Mouse (Mus musculus): ENCODE data around the gene Mettl9. TPM values are rescaled to one million over a fixed set of nuclear protein-coding genes. Genes with fewer than 3 reads are reported as not detected.

Gene Mettl9
- total and polyA plus RNA-seq, 3 experiments: 25.8 to 75.0 (median 44.3) TPM

DNA sequence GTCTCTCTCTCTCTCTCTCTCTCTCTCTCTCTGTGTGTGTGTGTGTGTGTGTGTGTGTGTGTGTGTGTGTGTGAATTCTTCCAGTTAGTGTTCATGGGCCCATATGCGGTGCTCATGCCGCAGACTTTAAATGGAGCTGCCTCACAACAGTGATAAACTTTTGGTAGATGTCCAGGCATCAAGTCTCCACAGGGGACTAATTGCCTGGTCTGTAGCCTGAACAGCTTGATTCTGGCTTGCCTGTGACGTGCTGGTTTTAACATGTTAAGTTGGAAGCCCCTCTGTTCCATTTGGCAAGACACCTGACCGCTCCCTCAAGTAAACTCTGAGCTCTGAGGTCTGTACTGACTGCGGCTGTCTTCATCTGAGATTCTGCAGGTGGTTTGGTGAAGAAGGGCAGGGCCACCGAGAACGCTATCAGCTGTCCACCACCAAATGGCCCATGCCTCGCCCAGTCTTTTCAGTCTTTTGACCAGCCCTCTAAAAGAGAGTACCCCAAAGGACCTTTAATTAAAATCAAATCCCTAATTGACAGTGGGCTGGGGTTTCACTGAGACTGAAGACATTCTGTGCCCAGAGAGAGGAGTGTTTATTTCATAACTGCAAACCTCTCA, 50.7 kb downstream of the Mettl9 start:
- Histone ChIP-seq H3K4me3 (replicated peaks in 1 of 3; ENCODE audit: low read depth in 2 of 3, low read length in 2 of 3, poor library complexity in 1 of 3) (no peak overlapping the region), H3K9me3 (replicated peaks; ENCODE audit: low read length) (no peaks in the 10 kb centered on the region), H3K27ac (ENCODE audit: insufficient read depth, low read depth) (no peak overlapping the region), H3K9ac (ENCODE audit: insufficient read depth, low read depth) (no peak overlapping the region), H3K4me2 (ENCODE audit: insufficient read depth, low read depth, poor library complexity, severe bottlenecking) (no peak overlapping the region), H3K4me1 (ENCODE audit: control insufficient read depth in 1 of 2, insufficient read depth in 2 of 2) (peaks cover 0 to 5% of the 10 kb centered on the region in 2 experiments; a peak in 2 of 4 replicates), H3K79me2 (replicated peaks; ENCODE audit: control insufficient read depth, extremely low read depth, insufficient read depth, poor library complexity, severe bottlenecking) (no peaks in the 10 kb centered on the region), H3K27me3 (replicated peaks) (no peaks in the 10 kb centered on the region), H3K36me3 (replicated peaks in 1 of 2; ENCODE audit: control insufficient read depth in 1 of 2, insufficient read depth in 1 of 2, low read length in 1 of 2) (peaks cover 0 to 3% of the 10 kb centered on the region in 2 experiments)
- dilution Hi-C loops (cut with MboI; ENCODE audit: extremely low pct_ligation_motif_present, extremely low pct_unique_long_range_greater_than_20kb, low sequenced_read_pairs): no loop called here
- TF ChIP-seq SIN3A (IDR thresholded peaks at IDR 0.05; ENCODE audit: low read length) (no peak), HCFC1 (IDR thresholded peaks at IDR 0.05; ENCODE audit: low read depth, low read length) (no peak), EP300 (IDR thresholded peaks at IDR 0.05; ENCODE audit: low read length) (no peak), JUN (IDR thresholded peaks at IDR 0.05; ENCODE audit: insufficient read depth, low read depth, low read length) (no peak), CHD1 (IDR thresholded peaks at IDR 0.05; ENCODE audit: low read depth, low read length) (no peak), PAX5 (IDR thresholded peaks at IDR 0.05; ENCODE audit: low read length) (no peak), IRF4 (IDR thresholded peaks at IDR 0.05; ENCODE audit: low read depth, low read length) (no peak), ZC3H11A (IDR thresholded peaks at IDR 0.05; ENCODE audit: low read depth, low read length) (no peak), MAX (IDR thresholded peaks at IDR 0.05; ENCODE audit: low read length) (no peak), JUND (conservative IDR thresholded peaks at IDR 0.05; ENCODE audit: low read depth, low read length) (no peak), MAFK (IDR thresholded peaks at IDR 0.05; ENCODE audit: insufficient replicate concordance, low read length) (no peak), ETS1 (conservative IDR thresholded peaks at IDR 0.05; ENCODE audit: low read depth, low read length) (no peak), ELF1 (IDR thresholded peaks at IDR 0.05; ENCODE audit: low read depth, low read length) (no peak), MYC (IDR thresholded peaks at IDR 0.05; ENCODE audit: low read depth, low read length) (no peak), MAZ (IDR thresholded peaks at IDR 0.05; ENCODE audit: low read depth, low read length) (no peak), BHLHE40 (IDR thresholded peaks at IDR 0.05; ENCODE audit: low read depth, low read length) (no peak)
- in situ Hi-C loops (cut with MboI; ENCODE audit: low pct_ligation_motif_present, low pct_unique_long_range_greater_than_20kb, low sequenced_read_pairs): no loop called here
- no peak for DNase-seq (ENCODE audit: extremely low read depth)

DNA sequence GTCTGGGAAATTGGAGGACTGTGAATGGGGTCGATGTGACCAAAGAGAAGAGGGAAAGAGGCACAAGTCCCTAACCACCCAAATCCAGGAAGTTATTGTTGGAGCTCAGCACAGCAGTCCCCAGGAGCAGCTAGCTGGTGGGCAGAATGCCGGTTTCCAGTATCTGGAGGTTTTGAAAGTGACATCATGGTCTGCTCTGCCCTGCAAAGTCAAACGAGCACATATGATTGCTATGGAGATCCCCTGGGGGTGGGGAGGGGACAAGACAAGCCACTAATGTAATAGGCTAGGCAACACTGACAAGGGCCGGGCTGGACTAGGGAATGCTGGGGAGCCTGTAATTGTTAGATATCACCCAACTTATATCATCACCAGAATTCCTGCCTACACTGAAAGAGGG, 51.3 kb downstream of the Mettl9 start:
- Histone ChIP-seq H3K79me2 (replicated peaks; ENCODE audit: control insufficient read depth, extremely low read depth, insufficient read depth, poor library complexity, severe bottlenecking) (no peaks in the 10 kb centered on the region), H3K9ac (ENCODE audit: insufficient read depth, low read depth) (no peak overlapping the region), H3K9me3 (replicated peaks; ENCODE audit: low read length) (no peaks in the 10 kb centered on the region), H3K27me3 (replicated peaks) (no peaks in the 10 kb centered on the region), H3K4me3 (replicated peaks in 1 of 3; ENCODE audit: low read depth in 2 of 3, low read length in 2 of 3, poor library complexity in 1 of 3) (no peak overlapping the region), H3K4me1 (ENCODE audit: control insufficient read depth in 1 of 2, insufficient read depth in 2 of 2) (peaks cover 0 to 5% of the 10 kb centered on the region in 2 experiments; a peak in 2 of 4 replicates), H3K36me3 (replicated peaks in 1 of 2; ENCODE audit: control insufficient read depth in 1 of 2, insufficient read depth in 1 of 2, low read length in 1 of 2) (peaks cover 0 to 3% of the 10 kb centered on the region in 2 experiments), H3K27ac (ENCODE audit: insufficient read depth, low read depth) (no peak overlapping the region), H3K4me2 (ENCODE audit: insufficient read depth, low read depth, poor library complexity, severe bottlenecking) (no peak overlapping the region)
- dilution Hi-C loops (cut with MboI; ENCODE audit: extremely low pct_ligation_motif_present, extremely low pct_unique_long_range_greater_than_20kb, low sequenced_read_pairs): no loop called here
- TF ChIP-seq USF2 (conservative IDR thresholded peaks at IDR 0.05; ENCODE audit: low read depth, low read length) (no peak), POLR2A (IDR thresholded peaks at IDR 0.05; ENCODE audit: low read depth, low read length) (no peak), IRF4 (IDR thresholded peaks at IDR 0.05; ENCODE audit: low read depth, low read length) (no peak)
- no peak for DNase-seq (ENCODE audit: extremely low read depth)
- in situ Hi-C loops (cut with MboI; ENCODE audit: low pct_ligation_motif_present, low pct_unique_long_range_greater_than_20kb, low sequenced_read_pairs): no loop called here
